Mouse (Mus musculus): ENCODE data around the gene Spg20. TPM values are rescaled to one million over a fixed set of nuclear protein-coding genes. Genes with fewer than 3 reads are reported as not detected.

The Spg20 gene
- polyA plus RNA-seq, 1 experiment, result 36.0 TPM

GRCm38 (mm10) chr3:55115071-55115470 is 3.2 kb downstream of the Spg20 start:
- Histone ChIP-seq H3K27me3 (ENCODE audit: control insufficient read depth, insufficient read depth, low read length) (no peaks in the 10 kb centered on the region), H3K4me1 (ENCODE audit: control insufficient read depth, insufficient read depth, low read length) (no peaks in the 10 kb centered on the region; the same call in 1 of the 2 replicates), H3K27ac (ENCODE audit: insufficient read depth, low read length) (no peak overlapping the region), H3K4me3 (replicated peaks; ENCODE audit: insufficient read depth, low read depth, low read length) (no peak overlapping the region)
- no peak for DNase-seq
- WGBS, result 62% methylated on average over 1 of the region's 1 CpGs
- TF ChIP-seq CTCF (IDR thresholded peaks at IDR 0.05; ENCODE audit: borderline replicate concordance, insufficient read depth, low read depth, low read length), result no peak
- no peak for TF ChIP-seq POLR2A (IDR thresholded peaks at IDR 0.05; ENCODE audit: borderline replicate concordance, insufficient read depth, low read length)

GRCm38 (mm10) chr3:55115989-55116388 is 4.1 kb downstream of the Spg20 start:
- 88% methylated on average over 8 of the region's 8 CpGs for WGBS
- Histone ChIP-seq H3K4me1 (ENCODE audit: control insufficient read depth, insufficient read depth, low read length) (no peaks in the 10 kb centered on the region; the same call in 1 of the 2 replicates), H3K27me3 (ENCODE audit: control insufficient read depth, insufficient read depth, low read length) (no peaks in the 10 kb centered on the region), H3K4me3 (replicated peaks; ENCODE audit: insufficient read depth, low read depth, low read length) (no peak overlapping the region), H3K27ac (ENCODE audit: insufficient read depth, low read length) (no peak overlapping the region)
- TF ChIP-seq POLR2A (IDR thresholded peaks at IDR 0.05; ENCODE audit: borderline replicate concordance, insufficient read depth, low read length) (no peak), CTCF (IDR thresholded peaks at IDR 0.05; ENCODE audit: borderline replicate concordance, insufficient read depth, low read depth, low read length) (no peak)
- DNase-seq, result no peak

- WGBS, result 57% methylated on average over 6 of the region's 6 CpGs
- DNase-seq, result no peak
- H3K4me1 ChIP-seq (ENCODE audit: control insufficient read depth, insufficient read depth, low read length), result no peaks in the 10 kb centered on the region; the same call in 1 of the 2 replicates
- H3K4me3 ChIP-seq (replicated peaks; ENCODE audit: insufficient read depth, low read depth, low read length), result no peak overlapping the region
- no peaks in the 10 kb centered on the region for H3K27me3 ChIP-seq (ENCODE audit: control insufficient read depth, insufficient read depth, low read length)
- no peak overlapping the region for H3K27ac ChIP-seq (ENCODE audit: insufficient read depth, low read length)
- TF ChIP-seq POLR2A (IDR thresholded peaks at IDR 0.05; ENCODE audit: borderline replicate concordance, insufficient read depth, low read length) (no peak), CTCF (IDR thresholded peaks at IDR 0.05; ENCODE audit: borderline replicate concordance, insufficient read depth, low read depth, low read length) (no peak)
These were observed 7.5 kb downstream of the Spg20 start for GRCm38 (mm10) chr3:55119275-55119898.

GRCm38 (mm10) chr3:55122336-55122870 is 10.5 kb downstream of the Spg20 start:
- no peak overlapping the region for H3K27ac ChIP-seq (ENCODE audit: insufficient read depth, low read length)
- no peak for DNase-seq
- 76% methylated on average over 3 of the region's 3 CpGs for WGBS
- H3K27me3 ChIP-seq (ENCODE audit: control insufficient read depth, insufficient read depth, low read length), result no peaks in the 10 kb centered on the region
- TF ChIP-seq POLR2A (IDR thresholded peaks at IDR 0.05; ENCODE audit: borderline replicate concordance, insufficient read depth, low read length) (no peak), CTCF (IDR thresholded peaks at IDR 0.05; ENCODE audit: borderline replicate concordance, insufficient read depth, low read depth, low read length) (no peak)
- no peaks in the 10 kb centered on the region; the same call in 1 of the 2 replicates for H3K4me1 ChIP-seq (ENCODE audit: control insufficient read depth, insufficient read depth, low read length)
- no peak overlapping the region for H3K4me3 ChIP-seq (replicated peaks; ENCODE audit: insufficient read depth, low read depth, low read length)

- Histone ChIP-seq H3K27me3 (ENCODE audit: control insufficient read depth, insufficient read depth, low read length) (no peaks in the 10 kb centered on the region), H3K27ac (ENCODE audit: insufficient read depth, low read length) (no peak overlapping the region), H3K4me1 (ENCODE audit: control insufficient read depth, insufficient read depth, low read length) (no peaks in the 10 kb centered on the region; the same call in 1 of the 2 replicates), H3K4me3 (replicated peaks; ENCODE audit: insufficient read depth, low read depth, low read length) (no peak overlapping the region)
- no peak for DNase-seq
- TF ChIP-seq CTCF (IDR thresholded peaks at IDR 0.05; ENCODE audit: borderline replicate concordance, insufficient read depth, low read depth, low read length), result no peak
- TF ChIP-seq POLR2A (IDR thresholded peaks at IDR 0.05; ENCODE audit: borderline replicate concordance, insufficient read depth, low read length), result no peak
- 90% methylated on average over 4 of the region's 4 CpGs for WGBS
These were observed 11.2 kb downstream of the Spg20 start for GRCm38 (mm10) chr3:55123064-55123463.

GRCm38 (mm10) chr3:55129181-55129692 is 17.3 kb downstream of the Spg20 start:
- 70% methylated on average over 4 of the region's 4 CpGs for WGBS
- no peak for DNase-seq
- Histone ChIP-seq H3K4me3 (replicated peaks; ENCODE audit: insufficient read depth, low read depth, low read length) (no peak overlapping the region), H3K27ac (ENCODE audit: insufficient read depth, low read length) (no peak overlapping the region), H3K4me1 (ENCODE audit: control insufficient read depth, insufficient read depth, low read length) (no peaks in the 10 kb centered on the region), H3K27me3 (ENCODE audit: control insufficient read depth, insufficient read depth, low read length) (no peaks in the 10 kb centered on the region)
- TF ChIP-seq CTCF (IDR thresholded peaks at IDR 0.05; ENCODE audit: borderline replicate concordance, insufficient read depth, low read depth, low read length), result no peak
- no peak for TF ChIP-seq POLR2A (IDR thresholded peaks at IDR 0.05; ENCODE audit: borderline replicate concordance, insufficient read depth, low read length)

- H3K27ac ChIP-seq (ENCODE audit: insufficient read depth, low read length), result no peak overlapping the region
- DNase-seq, result no peak
- no peak overlapping the region for H3K4me3 ChIP-seq (replicated peaks; ENCODE audit: insufficient read depth, low read depth, low read length)
- H3K4me1 ChIP-seq (ENCODE audit: control insufficient read depth, insufficient read depth, low read length), result no peaks in the 10 kb centered on the region
- TF ChIP-seq CTCF (IDR thresholded peaks at IDR 0.05; ENCODE audit: borderline replicate concordance, insufficient read depth, low read depth, low read length) (no peak), POLR2A (IDR thresholded peaks at IDR 0.05; ENCODE audit: borderline replicate concordance, insufficient read depth, low read length) (no peak)
- 89% methylated on average over 6 of the region's 6 CpGs for WGBS
- no peaks in the 10 kb centered on the region for H3K27me3 ChIP-seq (ENCODE audit: control insufficient read depth, insufficient read depth, low read length)
These were observed 19.8 kb downstream of the Spg20 start for GRCm38 (mm10) chr3:55131576-55132233.

All from cerebellum, adult 2 months (tissue).